Mouse (Mus musculus): ENCODE data around the gene Usf1.

Gene Usf1

GRCm38 (mm10) chr1:171454926-171455325 lies 43.8 kb downstream of the Usf1 start:
- no peak for DNase-seq

GRCm38 (mm10) chr1:171457568-171457967 lies 46.5 kb downstream of the Usf1 start:
- no peak for DNase-seq

GRCm38 (mm10) chr1:171459791-171460190 lies 48.7 kb downstream of the Usf1 start:
- DNase-seq: no peak

GRCm38 (mm10) chr1:171460551-171461503 lies 49.7 kb downstream of the Usf1 start:
- DNase-seq: no peak

GRCm38 (mm10) chr1:171463133-171463532 lies 52.0 kb downstream of the Usf1 start:
- DNase-seq: no peak

- no peak for DNase-seq
Observed at GRCm38 (mm10) chr1:171465749-171466412, 54.8 kb downstream of the Usf1 start.

GRCm38 (mm10) chr1:171466565-171466964 lies 55.5 kb downstream of the Usf1 start:
- no peak for DNase-seq

All from lung, postnatal 10 days (tissue).